Comparison of ENCODE assay signal across 13 mouse cellular contexts in genomic region chr8:58805190-58805589, GRCm38 (mm10).
DNase-seq lines count a peak whose midpoint lies in the region; ATAC-seq lines count a peak whose summit lies in the region.
"Had no signal": no experiment of that assay in that cellular context is flagged by ENCODE, and none has a peak within 500 bp of the region (broad histone marks: within the 10 kb centered on the region; RNA-seq: fewer than 3 reads in every experiment).

No protein-coding gene starts in this region.

- no peaks in the 10 kb centered on the region for H3K9me3 ChIP-seq in forebrain, embryonic 14.5 days (replicated peaks; ENCODE audit: control insufficient read depth, low read length)
- H3K9me3 ChIP-seq in forebrain, embryonic 10.5 days, result no peaks in the 10 kb centered on the region
- H3K9me3 ChIP-seq in hindbrain, embryonic 16.5 days (ENCODE audit: control insufficient read depth, low read length), result no peaks in the 10 kb centered on the region
- H3K9me3 ChIP-seq in hindbrain, embryonic 10.5 days, result no peaks in the 10 kb centered on the region
- H3K9me3 ChIP-seq in liver, embryonic 11.5 days (ENCODE audit: control insufficient read depth, low read length), result no peaks in the 10 kb centered on the region
- H3K9me3 ChIP-seq: limb, embryonic 15.5 days had no signal

- no peak overlapping the region for H3K4me2 ChIP-seq in forebrain, embryonic 14.5 days (ENCODE audit: low read length)
- H3K4me2 ChIP-seq in hindbrain, embryonic 16.5 days (ENCODE audit: low read length), result no peak overlapping the region
- H3K4me2 ChIP-seq in liver, embryonic 11.5 days, result no peak overlapping the region
- H3K4me2 ChIP-seq: limb, embryonic 15.5 days had no signal

- peak; percentile 61 for DNase-seq in forebrain, embryonic 14.5 days (ENCODE audit: low spot score)
- no peak for DNase-seq in forebrain, embryonic 10.5 days (ENCODE audit: extremely low spot score, low spot score)
- DNase-seq in hindbrain, embryonic 10.5 days (ENCODE audit: low spot score), result no peak
- peak; percentile 14 for DNase-seq in right cerebral cortex, postnatal 25 days
- no peak for DNase-seq in right cerebral cortex, postnatal 36 days (ENCODE audit: low spot score in 2 of 2)
- no peak for DNase-seq in liver, embryonic 11.5 days (ENCODE audit: low spot score)
- DNase-seq: adrenal gland, postnatal 10 days; thymus, postnatal 25 days had no signal

- no peaks in the 10 kb centered on the region for H3K36me3 ChIP-seq in forebrain, embryonic 14.5 days (ENCODE audit: control insufficient read depth, insufficient read depth, low read length)
- no peaks in the 10 kb centered on the region for H3K36me3 ChIP-seq in forebrain, embryonic 10.5 days (replicated peaks)
- H3K36me3 ChIP-seq in hindbrain, embryonic 16.5 days (ENCODE audit: control insufficient read depth, insufficient read depth, low read length), result no peaks in the 10 kb centered on the region
- no peaks in the 10 kb centered on the region for H3K36me3 ChIP-seq in hindbrain, embryonic 10.5 days
- H3K36me3 ChIP-seq in liver, embryonic 11.5 days (ENCODE audit: control insufficient read depth, insufficient read depth, low read length), result no peaks in the 10 kb centered on the region
- H3K36me3 ChIP-seq: limb, embryonic 15.5 days had no signal

- no peak overlapping the region for H3K27ac ChIP-seq in forebrain, embryonic 14.5 days (ENCODE audit: low read depth, low read length)
- H3K27ac ChIP-seq in forebrain, embryonic 10.5 days, result no peak overlapping the region
- H3K27ac ChIP-seq in hindbrain, embryonic 16.5 days (ENCODE audit: low read depth, low read length), result no peak overlapping the region
- H3K27ac ChIP-seq in hindbrain, embryonic 10.5 days, result no peak overlapping the region
- no peak overlapping the region for H3K27ac ChIP-seq in liver, embryonic 11.5 days (ENCODE audit: low read depth, low read length)
- H3K27ac ChIP-seq: limb, embryonic 15.5 days had no signal

- no peak overlapping the region for H3K4me3 ChIP-seq in forebrain, embryonic 14.5 days (ENCODE audit: low read depth, low read length)
- H3K4me3 ChIP-seq in forebrain, embryonic 10.5 days, result no peak overlapping the region
- no peak overlapping the region for H3K4me3 ChIP-seq in hindbrain, embryonic 16.5 days (ENCODE audit: low read length)
- no peak overlapping the region for H3K4me3 ChIP-seq in hindbrain, embryonic 10.5 days
- H3K4me3 ChIP-seq in liver, embryonic 11.5 days (ENCODE audit: low read depth, low read length), result no peak overlapping the region
- H3K4me3 ChIP-seq: limb, embryonic 15.5 days; myocyte had no signal

- ATAC-seq in forebrain, embryonic 14.5 days, result peak; percentile 50; the same call in 1 of the 2 replicates
- peak; percentile 85 for ATAC-seq in hindbrain, embryonic 16.5 days
- ATAC-seq in liver, embryonic 11.5 days (replicated peaks; ENCODE audit: low FRiP score), result no peak
- no peak for ATAC-seq in monocyte, adult 5-6 weeks (replicated peaks; ENCODE audit: insufficient number of reproducible peaks, low FRiP score, low TSS enrichment, poor library complexity, severe bottlenecking)
- ATAC-seq: CD4-positive, CD25-positive, alpha-beta regulatory T cell, adult 4 months had no signal

- no peak overlapping the region for H3K9ac ChIP-seq in forebrain, embryonic 14.5 days (ENCODE audit: low read length)
- no peak overlapping the region for H3K9ac ChIP-seq in hindbrain, embryonic 16.5 days (ENCODE audit: low read depth, low read length)
- no peak overlapping the region for H3K9ac ChIP-seq in liver, embryonic 11.5 days (ENCODE audit: low read depth, low read length)
- H3K9ac ChIP-seq: limb, embryonic 15.5 days had no signal

- H3K27me3 ChIP-seq in forebrain, embryonic 14.5 days (replicated peaks; ENCODE audit: control insufficient read depth, insufficient read depth, low read length), result no peaks in the 10 kb centered on the region
- H3K27me3 ChIP-seq in forebrain, embryonic 10.5 days (ENCODE audit: poor library complexity, severe bottlenecking), result no peaks in the 10 kb centered on the region
- H3K27me3 ChIP-seq in hindbrain, embryonic 16.5 days (replicated peaks; ENCODE audit: control insufficient read depth, insufficient read depth, low read length), result no peaks in the 10 kb centered on the region
- H3K27me3 ChIP-seq in hindbrain, embryonic 10.5 days (ENCODE audit: insufficient read depth, poor library complexity, severe bottlenecking), result no peaks in the 10 kb centered on the region
- no peaks in the 10 kb centered on the region for H3K27me3 ChIP-seq in liver, embryonic 11.5 days (replicated peaks; ENCODE audit: control insufficient read depth, insufficient read depth, low read length)
- H3K27me3 ChIP-seq: limb, embryonic 15.5 days had no signal

- no peaks in the 10 kb centered on the region for H3K4me1 ChIP-seq in forebrain, embryonic 14.5 days (ENCODE audit: control insufficient read depth, insufficient read depth, low read length)
- no peaks in the 10 kb centered on the region for H3K4me1 ChIP-seq in forebrain, embryonic 10.5 days
- no peaks in the 10 kb centered on the region for H3K4me1 ChIP-seq in hindbrain, embryonic 16.5 days (ENCODE audit: control insufficient read depth, insufficient read depth, low read depth, low read length)
- no peaks in the 10 kb centered on the region for H3K4me1 ChIP-seq in hindbrain, embryonic 10.5 days (replicated peaks)
- H3K4me1 ChIP-seq in liver, embryonic 11.5 days (replicated peaks; ENCODE audit: control insufficient read depth, insufficient read depth, low read length), result no peaks in the 10 kb centered on the region
- H3K4me1 ChIP-seq: limb, embryonic 15.5 days had no signal

Comparison
In these comparisons a context has a peak if more than half of its experiments do, and no peak if none do; other contexts are left out.
1. DNase-seq: peak in forebrain, embryonic 14.5 days (single experiment) and right cerebral cortex, postnatal 25 days (single experiment); none in forebrain, embryonic 10.5 days (single experiment), hindbrain, embryonic 10.5 days (single experiment), right cerebral cortex, postnatal 36 days (0 of 2) and liver, embryonic 11.5 days (single experiment).
2. ATAC-seq: peak in forebrain, embryonic 14.5 days (single experiment) and hindbrain, embryonic 16.5 days (single experiment); none in liver, embryonic 11.5 days (single experiment) and monocyte, adult 5-6 weeks (single experiment).